In genomic region chr11:81897547-81898354, GRCm38 (mm10) we compare ENCODE assay signal across 11 mouse cellular contexts. TPM values are rescaled to one million over a fixed set of nuclear protein-coding genes. Genes with fewer than 3 reads are reported as not detected.
DNase-seq lines count a peak whose midpoint lies in the region; ATAC-seq lines count a peak whose summit lies in the region.
"Had no signal": no experiment of that assay in that cellular context is flagged by ENCODE, and none has a peak within 500 bp of the region (broad histone marks: within the 10 kb centered on the region; RNA-seq: fewer than 3 reads in every experiment).

No protein-coding gene starts in this region.

- peak overlapping the region; percentile 23; the same call in 1 of the 2 replicates for H3K4me2 ChIP-seq in hindbrain, embryonic 13.5 days
- peak overlapping the region; percentile 8 for H3K4me2 ChIP-seq in midbrain, embryonic 12.5 days (replicated peaks)

- H3K9me3 ChIP-seq in hindbrain, embryonic 13.5 days = no peaks in the 10 kb centered on the region
- H3K9me3 ChIP-seq in midbrain, embryonic 12.5 days = no peaks in the 10 kb centered on the region

- intact Hi-C loops in heart, postnatal 36 days (cut with DNase I) = no loop called here

- no peak overlapping the region for H3K4me3 ChIP-seq in hindbrain, embryonic 13.5 days
- H3K4me3 ChIP-seq in midbrain, embryonic 12.5 days = no peak overlapping the region

- no peaks in the 10 kb centered on the region for H3K27me3 ChIP-seq in hindbrain, embryonic 13.5 days
- no peaks in the 10 kb centered on the region for H3K27me3 ChIP-seq in midbrain, embryonic 12.5 days

- no peaks in the 10 kb centered on the region for H3K36me3 ChIP-seq in hindbrain, embryonic 13.5 days
- H3K36me3 ChIP-seq in midbrain, embryonic 12.5 days = no peaks in the 10 kb centered on the region

- WGBS in hindbrain, embryonic 13.5 days = 2% methylated on average over 8 of the region's 8 CpGs
- WGBS in midbrain, embryonic 12.5 days = 2% methylated on average over 8 of the region's 8 CpGs

- DNase-seq in Muller cell, postnatal 12 days (ENCODE audit: inconsistent ontology term) = peak; percentile 27
- DNase-seq in embryo, embryonic 11 days = peak; percentile 44
- no peak for DNase-seq in cerebellum, adult 11 months
- DNase-seq in heart, postnatal 36 days = no peak

- peak overlapping the region; percentile 56 for H3K9ac ChIP-seq in hindbrain, embryonic 13.5 days
- 0 out of 2 replicates have a peak overlapping the region, but pooled peaks have one; percentile 12 for H3K9ac ChIP-seq in midbrain, embryonic 12.5 days (replicated peaks)
- H3K9ac ChIP-seq: liver, embryonic 14.5 days had no signal

- peak; percentile 73 for ATAC-seq in hindbrain, embryonic 13.5 days (ENCODE audit: low FRiP score)
- ATAC-seq in midbrain, embryonic 12.5 days (ENCODE audit: low FRiP score, low read depth) = 0 out of 2 replicates have a peak, but pooled peaks have one; percentile 49
- ATAC-seq in CD4-positive, CD25-positive, alpha-beta regulatory T cell, adult 4 months = no peak
- no peak for ATAC-seq in megakaryocyte-erythroid progenitor cell, adult 5-6 weeks (replicated peaks; ENCODE audit: low FRiP score, low TSS enrichment, poor library complexity, severe bottlenecking)

- peak overlapping the region; percentile 86 for H3K27ac ChIP-seq in hindbrain, embryonic 13.5 days
- H3K27ac ChIP-seq in midbrain, embryonic 12.5 days (replicated peaks) = peak overlapping the region; percentile 78
- H3K27ac ChIP-seq: liver, embryonic 14.5 days had no signal

- peaks cover 22% of the 10 kb centered on the region for H3K4me1 ChIP-seq in hindbrain, embryonic 13.5 days (replicated peaks)
- peaks cover 19% of the 10 kb centered on the region for H3K4me1 ChIP-seq in midbrain, embryonic 12.5 days

RNA-seq across cellular contexts. Expression of gene 5530401A14Rik, which starts 37.3 kb away (rescaled TPM):
- polyA plus RNA-seq in hindbrain, embryonic 13.5 days (2015; fragmentation: Nextera tagmentation; extraction: Ambion mirVana) = 0.30 and 0.40 TPM in 2 replicates
- polyA plus RNA-seq in midbrain, embryonic 12.5 days (2016; fragmentation: Nextera tagmentation; extraction: Ambion mirVana) = 0.46 and 0.52 TPM in 2 replicates
- not detected for polyA plus RNA-seq in CD4-positive, CD25-positive, alpha-beta regulatory T cell, adult 4 months (2017; shearing (Covaris generic))
- total RNA-seq in megakaryocyte-erythroid progenitor cell, adult 5-6 weeks (2014; fragmentation: Nextera tagmentation) = not detected in 2 replicates
- total RNA-seq in megakaryocyte-erythroid progenitor cell, adult 5-6 weeks (2017) = not detected in 2 replicates
- total RNA-seq in heart, postnatal 36 days (2021) = under 1 TPM; 0.11 to 0.19 TPM
- polyA plus RNA-seq: cerebellum, adult 2 months; heart, embryonic 16.5 days; liver, embryonic 14.5 days had no signal

Comparison
In these comparisons a context has a peak if more than half of its experiments do, and no peak if none do; other contexts are left out.
1. DNase-seq: peak in Muller cell, postnatal 12 days (single experiment) and embryo, embryonic 11 days (single experiment); none in cerebellum, adult 11 months (single experiment) and heart, postnatal 36 days (0 of 2).
2. ATAC-seq: peak in hindbrain, embryonic 13.5 days (single experiment) and midbrain, embryonic 12.5 days (single experiment); none in CD4-positive, CD25-positive, alpha-beta regulatory T cell, adult 4 months (single experiment) and megakaryocyte-erythroid progenitor cell, adult 5-6 weeks (single experiment).